Mouse (Mus musculus) heart, adult 11 months (tissue): ENCODE data around the gene Wdr60.

Experiments used
- DNase-seq: peaks from one replicate; pipeline ENCODE4 v3.0.0; 2022

Gene Wdr60

DNA sequence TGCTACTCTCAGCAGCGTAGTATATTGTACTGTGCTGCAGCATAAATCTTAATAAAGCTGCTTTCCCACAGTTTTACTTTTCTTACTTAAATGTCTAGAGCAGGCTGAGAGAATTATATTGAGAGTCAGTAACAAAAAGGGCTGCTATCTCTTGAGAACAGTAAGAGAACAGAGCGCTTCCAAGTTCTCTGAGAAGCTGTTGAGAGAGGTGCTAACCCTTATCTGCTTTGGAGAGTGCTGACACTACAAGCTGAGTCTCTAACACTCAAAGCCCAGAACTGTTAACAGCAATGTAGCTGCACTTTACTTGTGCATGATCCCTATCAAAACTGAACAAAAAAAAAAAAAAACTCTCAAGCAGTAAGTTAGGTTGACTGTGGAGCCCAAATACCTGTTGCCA is 2.5 kb upstream of the Wdr60 start:
- no peak for DNase-seq

DNA sequence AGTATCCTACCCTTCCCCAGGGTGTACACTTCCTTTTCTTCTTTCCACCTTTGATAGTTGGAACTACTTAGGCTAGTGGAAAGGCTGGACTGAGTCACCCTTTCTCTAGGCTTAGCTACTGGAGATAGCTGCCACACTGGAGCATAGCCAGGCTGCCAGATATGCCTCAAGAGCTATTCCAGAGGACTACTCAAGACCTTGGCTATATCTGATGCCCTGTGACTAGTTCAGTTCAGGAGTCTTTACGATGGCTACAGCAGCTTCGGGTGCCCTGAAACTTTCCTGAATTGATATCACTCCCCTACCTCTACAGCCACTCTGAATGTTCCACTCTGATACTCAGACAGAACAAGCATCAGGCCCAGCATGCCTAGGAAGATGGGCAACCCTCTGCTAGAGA is 1.9 kb upstream of the Wdr60 start:
- DNase-seq = peak; percentile 83

DNA sequence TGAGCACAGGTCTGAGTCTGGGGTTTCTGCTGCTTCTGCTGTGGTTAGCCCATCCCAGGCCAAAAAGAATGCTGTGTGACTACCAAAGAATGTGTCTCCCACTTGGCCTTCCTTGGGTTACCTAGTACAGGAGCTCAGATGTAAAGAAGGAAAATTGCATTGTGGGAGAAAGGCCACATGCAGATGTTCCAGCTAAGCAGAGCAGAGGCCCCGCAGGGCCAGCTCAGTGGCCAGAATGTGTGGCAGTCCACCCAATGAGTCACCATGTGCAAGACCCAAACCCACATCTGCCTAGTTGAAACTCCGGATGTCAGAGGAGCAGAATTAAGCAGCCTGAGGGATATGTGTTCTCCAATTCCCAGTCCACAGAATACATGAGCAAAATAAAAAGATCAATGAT is 4.5 kb downstream of the Wdr60 start:
- DNase-seq = peak; percentile 72

DNA sequence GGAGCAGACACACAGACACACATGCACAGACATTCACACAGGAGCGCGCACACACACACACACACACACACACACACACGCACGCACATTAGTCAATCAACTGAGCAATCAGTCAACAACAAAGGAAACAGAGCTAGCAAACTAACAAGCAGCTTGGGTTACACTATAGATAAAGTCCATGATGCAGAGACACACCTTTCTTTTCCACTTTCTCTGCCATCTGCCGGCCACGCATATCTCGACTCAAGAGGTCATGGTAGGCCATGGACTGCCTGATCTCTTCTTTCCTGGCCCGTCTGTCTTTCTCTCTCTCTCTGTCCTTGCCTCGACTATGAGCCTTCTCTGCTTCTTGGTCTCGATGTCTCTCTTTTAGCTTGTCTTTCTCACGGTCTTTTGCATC is 7.2 kb downstream of the Wdr60 start:
- DNase-seq = peak; percentile 37

DNA sequence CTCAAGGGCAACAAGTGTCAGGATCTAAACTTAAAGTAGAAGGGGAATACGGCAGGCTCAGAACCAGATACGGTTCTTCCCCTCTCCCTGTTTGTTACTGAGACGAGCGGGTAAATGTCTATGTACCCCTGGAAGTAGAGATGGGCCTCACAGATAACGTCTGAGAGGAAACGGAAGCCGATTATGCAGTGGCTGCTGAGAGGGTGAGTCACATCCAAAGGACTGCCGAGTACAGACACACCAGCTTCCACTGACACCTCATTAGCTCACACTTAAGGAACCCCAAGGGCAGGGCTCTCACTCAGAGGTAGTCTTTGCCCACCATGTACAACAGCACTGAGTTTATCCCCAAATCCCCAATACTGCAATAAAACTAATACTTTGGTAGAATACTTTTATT is 8.2 kb downstream of the Wdr60 start:
- DNase-seq = peak; percentile 87

DNA sequence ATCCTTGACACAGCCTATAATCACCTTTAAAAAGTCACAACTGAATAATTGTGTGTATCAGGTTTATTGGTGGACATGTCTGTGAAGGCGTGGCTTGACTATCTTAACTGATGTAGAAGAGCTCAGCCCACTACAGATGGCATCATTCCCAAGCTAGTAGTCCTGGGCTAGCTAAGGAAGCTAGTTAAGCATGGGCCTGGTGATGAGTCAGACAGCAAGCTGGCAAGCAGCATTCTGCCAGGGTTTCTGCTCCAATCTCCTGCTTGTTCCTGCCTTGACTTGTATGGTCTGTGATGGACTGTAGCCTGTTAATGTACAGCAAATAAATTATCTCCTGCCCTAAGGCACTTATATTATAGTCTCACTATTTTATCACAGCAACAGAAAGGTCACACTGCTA is 18.2 kb downstream of the Wdr60 start:
- DNase-seq = peak; percentile 64

DNA sequence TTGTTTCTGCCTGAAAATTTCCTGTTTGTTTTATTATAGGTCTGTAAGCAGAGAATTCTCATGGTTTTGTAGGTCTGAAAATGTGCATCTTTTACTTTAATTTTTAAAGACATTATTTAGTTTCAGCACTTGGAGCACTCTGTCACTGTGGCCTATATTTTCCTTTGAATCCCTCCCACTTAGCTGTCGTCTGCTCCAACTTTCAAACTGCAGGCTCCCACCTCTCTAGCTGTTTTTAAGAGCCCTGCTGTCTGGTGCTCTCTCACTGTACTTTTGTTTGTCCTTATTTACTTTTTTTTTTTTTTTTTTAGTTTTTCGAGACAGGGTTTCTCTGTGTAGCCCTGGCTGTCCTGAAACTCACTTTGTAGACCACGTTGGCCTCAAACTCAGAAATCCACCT is 24.0 kb downstream of the Wdr60 start:
- DNase-seq = peak; percentile 37

DNA sequence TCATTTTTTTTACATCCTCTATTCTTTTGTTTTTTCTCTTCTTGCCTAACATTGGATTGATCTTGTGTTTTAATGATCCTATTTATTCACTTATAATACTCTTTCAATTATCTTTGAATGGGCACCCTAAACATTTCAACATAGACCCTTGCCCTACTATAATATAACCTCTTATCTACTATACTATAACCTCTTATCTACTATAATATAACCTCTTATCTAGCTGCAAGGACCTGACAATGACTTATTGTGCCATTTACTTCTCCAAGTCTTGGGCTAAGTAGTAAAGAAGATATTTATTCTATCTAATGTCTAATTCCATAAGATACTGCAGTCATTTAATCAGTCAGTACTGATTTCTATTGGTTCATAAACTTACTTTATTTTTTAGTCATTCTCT is 24.5 kb downstream of the Wdr60 start:
- DNase-seq = no peak

DNA sequence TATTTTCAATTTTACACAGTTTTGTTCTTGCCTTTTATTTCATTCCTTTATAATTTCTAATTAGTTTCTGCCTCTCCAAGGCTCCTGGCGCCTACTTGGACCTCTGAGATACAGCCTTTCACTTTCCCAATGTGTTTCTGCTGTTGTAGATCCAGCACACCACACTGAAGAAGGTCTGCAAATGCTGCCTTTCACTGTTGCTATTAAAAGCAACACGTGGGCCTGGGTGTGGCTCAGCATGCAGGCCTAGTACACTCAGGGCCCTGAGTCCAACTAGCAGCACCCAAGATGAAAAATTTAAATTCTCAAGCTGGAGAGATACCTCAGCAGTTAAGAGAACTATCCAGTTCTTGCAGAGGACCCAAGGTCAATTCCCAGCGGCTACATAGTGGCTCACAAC is 26.2 kb downstream of the Wdr60 start:
- DNase-seq = peak; percentile 91

DNA sequence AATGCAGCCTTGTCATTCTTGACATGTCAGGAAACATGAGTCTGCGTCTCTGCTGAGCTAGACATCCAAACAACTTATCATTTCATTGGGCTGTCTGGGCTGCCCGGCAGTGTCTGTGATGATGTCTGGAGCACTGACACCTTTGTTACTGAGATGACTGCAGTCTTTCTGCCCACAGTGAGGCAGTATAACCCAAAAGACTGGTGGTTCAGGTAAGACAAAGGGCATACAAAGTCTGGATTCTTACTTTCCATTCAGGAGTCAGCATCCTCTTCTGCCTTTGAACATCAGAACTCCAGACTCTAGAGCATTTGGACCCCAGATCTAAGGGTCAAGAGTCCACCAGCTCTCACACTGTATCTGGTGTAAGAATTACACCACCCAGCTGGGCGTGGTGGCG is 27.5 kb downstream of the Wdr60 start:
- DNase-seq = peak; percentile 52

DNA sequence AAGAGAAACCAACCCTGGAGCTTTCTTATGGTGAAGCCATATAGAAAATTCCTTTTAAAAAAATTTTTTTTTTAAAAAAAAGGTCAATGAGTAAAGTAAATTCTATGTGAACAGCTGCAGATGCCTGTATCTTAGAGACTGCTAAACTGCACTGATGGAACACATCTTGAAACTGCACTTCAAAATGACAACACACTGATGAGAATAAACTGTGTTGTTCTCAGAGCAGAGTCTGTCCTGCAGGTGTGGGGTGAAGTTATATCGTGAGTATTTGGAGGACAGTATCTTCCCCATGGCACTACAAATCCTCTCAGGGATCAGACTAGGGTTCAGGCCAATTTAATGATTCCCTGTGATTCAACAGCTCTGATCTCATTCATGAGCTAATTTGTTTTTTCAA is 30.8 kb downstream of the Wdr60 start:
- peak; percentile 55 for DNase-seq

DNA sequence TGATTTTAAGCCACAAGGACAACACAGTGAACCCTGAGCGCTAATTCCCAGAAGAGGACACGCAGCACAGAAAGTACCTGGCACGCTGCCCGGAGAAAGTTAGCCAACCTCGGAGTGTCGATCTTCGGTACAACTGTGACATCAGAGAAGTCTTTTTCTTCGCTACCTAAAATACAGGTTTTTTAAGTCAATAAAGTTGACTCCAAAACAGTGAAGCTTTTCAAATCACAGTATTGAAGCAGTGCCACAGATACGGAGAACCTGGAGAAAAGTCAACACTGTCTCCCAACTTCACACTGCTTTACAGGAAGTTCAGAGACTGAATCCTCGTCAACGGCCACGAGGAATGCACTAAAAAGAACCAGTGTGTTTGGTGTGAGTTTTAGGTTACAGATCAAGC is 31.2 kb downstream of the Wdr60 start:
- peak; percentile 97 for DNase-seq

DNA sequence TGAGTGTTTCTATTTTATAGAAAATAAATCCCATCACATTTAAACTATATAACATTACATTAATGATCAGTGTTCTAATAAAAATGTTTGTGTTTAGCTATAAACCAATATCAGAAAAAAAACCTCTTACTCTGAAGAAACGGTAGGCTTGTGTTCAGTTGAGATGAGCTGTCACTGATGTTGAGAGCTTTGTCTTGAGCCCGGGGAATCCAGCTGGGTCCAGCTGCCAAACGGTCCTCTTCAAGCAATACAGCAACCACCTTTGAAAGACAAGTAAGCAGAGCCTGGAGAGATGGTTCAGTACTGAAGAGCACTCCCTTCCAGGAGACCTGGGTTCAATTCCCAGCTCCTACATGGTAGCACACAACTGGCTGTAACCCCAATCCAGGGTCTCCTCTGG is 33.4 kb downstream of the Wdr60 start:
- DNase-seq = peak; percentile 84

DNA sequence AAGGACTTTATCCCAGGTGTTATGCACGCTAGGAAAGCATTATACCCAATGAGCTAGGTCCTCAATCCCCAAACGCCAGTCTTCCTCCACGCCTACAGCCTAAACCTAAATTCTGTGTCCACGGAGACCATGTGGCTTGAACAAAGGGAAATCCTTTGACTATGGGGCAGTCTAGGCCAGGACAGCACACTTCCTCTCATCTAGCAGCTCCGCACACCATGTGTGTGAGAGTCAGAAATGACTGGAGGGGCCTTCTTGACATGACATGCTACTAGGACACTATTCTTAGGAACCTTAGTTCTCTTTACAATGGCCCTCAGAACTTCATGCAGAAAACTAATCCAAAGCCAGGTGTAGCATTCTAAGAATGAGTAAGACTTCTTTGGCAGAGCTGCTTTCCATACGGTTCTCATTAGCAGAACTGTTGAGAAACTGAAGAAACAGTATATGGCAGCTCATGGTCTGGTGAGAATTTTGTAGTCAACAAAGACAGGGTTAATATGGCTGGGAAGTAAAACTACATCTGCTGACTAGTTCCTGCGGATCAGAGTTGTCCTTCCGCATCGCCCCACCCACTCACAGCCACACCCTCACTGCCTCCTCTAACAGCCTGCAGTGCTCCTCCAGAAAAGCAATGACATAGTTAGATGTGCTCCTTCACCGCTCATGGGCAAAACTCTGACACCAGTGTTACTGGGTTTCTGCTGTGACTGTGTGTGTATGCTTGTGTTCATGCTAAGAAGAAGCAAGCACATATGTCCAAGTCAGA is 36.3 kb downstream of the Wdr60 start:
- peak; percentile 80 for DNase-seq

DNA sequence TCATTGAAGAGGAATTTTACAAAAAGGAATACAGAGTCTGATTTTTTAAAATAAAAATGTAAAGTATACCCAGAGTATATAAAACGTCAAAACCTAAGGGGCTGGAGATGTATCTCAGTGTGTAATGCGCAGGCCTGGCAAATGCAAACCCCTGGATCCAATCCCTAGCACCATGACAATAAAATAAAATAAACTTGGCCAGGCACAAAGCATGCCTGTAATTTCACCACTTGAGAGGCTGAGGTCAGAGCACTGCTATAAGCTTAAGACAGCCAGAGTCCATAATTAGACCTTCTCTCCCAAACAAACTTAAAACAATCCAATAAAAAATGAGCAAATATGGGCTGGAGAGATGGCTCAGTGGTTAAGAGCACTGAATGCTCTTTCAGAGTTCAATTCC is 39.7 kb downstream of the Wdr60 start:
- peak; percentile 36 for DNase-seq

DNA sequence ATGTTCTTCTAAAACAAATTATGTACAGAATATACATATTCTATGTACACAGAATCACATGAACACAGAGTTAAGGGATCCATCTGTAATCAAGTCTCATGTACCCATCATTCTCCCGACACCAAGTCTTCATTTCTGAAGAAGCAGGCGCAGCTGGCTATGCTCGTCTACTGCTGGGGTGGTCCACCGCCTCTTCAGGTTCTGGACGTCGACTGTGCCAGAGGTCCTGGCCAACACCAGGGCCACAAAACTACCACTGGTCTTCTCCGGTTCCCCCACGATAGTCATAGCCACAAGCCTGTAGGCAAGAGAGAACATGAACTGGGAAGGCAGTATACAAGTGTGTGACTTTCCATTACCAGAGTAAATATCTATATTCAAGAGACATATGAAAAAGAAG is 55.3 kb downstream of the Wdr60 start:
- DNase-seq = peak; percentile 52

DNA sequence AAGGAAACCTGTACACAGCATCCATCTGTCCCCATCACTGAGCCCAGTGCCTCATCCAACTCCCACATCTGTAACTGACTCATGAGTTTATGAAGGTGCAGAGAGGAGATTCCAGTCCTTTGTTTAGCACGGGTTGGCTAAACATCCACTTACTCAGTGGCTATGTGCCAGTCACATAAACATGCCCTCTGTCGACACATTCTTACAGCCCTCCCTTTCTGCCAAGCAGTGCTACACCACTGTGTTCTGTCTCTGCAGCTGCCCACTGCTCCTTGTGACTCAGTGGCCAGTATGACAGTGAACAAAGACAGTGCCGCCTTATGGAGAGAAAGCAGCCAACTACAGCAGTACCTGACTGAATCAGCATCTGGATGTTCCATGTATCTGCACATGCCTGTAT is 57.1 kb downstream of the Wdr60 start:
- peak; percentile 61 for DNase-seq

DNA sequence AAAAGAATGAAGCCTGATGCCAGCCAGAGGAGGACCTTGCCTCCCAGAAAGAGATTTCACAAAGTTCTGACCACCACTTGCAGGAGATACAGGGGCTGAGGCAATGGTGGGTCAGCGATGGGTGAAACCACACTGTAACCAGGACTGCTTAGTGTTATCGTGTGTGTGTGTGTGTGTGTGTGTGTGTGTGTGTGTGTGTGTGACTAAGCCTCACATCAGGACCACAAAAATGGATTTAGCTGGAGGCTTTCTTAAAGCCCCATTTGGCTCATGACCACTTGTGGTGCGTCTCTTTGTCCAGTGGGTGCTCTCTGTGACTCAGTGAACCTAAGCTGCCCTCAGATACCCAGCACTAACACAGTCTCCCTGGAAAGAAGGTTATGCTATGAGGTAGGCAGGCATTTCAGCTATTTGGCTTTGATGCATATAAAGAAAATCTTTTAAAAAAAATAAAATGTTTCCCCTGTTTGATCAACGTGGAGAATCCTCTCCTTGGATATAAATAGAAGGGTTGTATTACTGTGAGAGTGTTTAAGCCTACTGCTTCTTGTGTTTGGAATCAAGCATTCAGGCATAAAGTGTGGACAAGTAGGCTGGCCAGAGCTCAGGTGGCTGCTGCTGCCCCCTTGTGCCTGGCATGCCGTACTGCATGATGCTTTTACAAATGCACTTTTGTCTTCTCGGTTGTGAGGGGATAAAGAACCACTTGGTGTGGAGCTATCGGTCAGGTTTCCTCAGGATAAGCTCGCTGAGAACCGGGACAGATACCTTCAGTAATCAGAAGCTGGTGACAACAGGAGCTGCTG is 60.4 kb downstream of the Wdr60 start:
- DNase-seq = peak; percentile 72

DNA sequence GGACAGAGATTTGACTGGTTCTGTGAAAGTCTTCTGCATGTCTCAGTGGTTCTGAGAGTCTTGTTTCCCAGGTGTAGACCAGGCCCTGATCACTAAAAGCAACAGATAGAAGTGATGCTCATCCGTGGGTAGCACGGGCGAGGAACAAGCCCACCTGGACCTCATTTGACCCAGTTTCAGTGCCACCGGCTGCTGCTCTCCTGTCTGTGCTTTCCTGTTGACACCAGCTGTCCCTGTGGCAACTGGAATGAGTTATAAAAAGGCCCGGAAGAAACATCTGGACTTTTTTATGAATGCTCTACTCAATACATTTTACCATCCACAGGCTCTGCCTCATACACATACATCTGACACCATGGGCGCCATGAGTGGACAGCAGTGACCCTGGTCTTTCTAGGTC is 64.0 kb downstream of the Wdr60 start:
- peak; percentile 69 for DNase-seq

DNA sequence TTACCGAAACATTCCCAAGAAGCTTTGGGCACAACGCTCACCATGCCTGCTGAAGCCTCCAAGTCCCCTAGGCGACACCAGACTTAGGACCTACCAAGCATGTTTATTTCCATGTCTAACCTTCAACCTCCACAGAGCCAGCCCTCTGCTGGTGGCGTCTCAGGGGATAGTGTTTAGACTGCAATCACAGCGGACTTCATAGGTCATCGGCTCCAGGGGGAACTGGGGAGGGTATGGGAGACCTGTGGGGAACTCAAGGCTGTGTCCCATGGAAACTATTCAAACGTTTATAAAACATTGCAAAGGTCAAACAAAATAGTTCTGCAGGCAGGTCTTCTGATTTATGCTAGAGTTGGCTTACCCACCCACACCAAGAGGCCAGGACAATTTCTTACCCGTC is 66.6 kb downstream of the Wdr60 start:
- peak; percentile 79 for DNase-seq

DNA sequence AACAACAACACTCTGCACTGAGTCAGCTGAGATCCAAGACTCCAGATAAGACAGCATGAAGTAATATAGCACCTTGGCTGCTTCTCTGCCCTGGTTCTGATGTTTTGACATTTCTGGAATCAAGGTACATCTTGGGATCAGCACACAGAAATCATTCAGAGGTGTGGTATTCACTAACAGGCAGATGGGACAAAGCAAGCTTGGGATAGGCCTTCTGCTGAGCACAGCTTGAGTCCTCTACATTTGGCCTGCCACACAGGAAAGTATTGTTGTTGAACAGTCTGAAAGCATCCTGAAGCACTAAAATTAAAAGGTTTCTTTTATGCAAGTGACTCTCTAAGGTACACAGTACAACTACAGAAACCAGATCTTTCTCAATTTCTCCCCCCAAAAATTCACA is 68.2 kb downstream of the Wdr60 start:
- peak; percentile 49 for DNase-seq

DNA sequence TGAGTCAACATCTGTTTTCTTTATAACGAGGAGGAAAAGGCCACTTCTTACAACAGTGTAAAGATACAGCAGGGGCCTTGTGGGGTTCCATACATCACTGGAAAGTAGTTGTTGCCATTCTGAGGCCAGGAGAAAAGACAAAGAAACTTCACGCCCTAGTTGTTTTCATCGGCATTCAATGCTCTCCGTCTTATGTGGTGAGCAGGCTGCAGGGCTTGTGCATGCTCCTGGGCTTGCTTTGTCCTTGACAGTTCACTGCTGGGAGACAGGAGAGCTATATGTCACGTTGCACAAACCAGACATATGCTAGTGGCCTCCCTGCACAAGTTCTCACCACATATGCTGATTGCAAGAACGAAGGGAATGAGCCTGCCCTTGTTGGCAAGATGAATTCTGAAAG is 68.9 kb downstream of the Wdr60 start:
- DNase-seq = peak; percentile 24

DNA sequence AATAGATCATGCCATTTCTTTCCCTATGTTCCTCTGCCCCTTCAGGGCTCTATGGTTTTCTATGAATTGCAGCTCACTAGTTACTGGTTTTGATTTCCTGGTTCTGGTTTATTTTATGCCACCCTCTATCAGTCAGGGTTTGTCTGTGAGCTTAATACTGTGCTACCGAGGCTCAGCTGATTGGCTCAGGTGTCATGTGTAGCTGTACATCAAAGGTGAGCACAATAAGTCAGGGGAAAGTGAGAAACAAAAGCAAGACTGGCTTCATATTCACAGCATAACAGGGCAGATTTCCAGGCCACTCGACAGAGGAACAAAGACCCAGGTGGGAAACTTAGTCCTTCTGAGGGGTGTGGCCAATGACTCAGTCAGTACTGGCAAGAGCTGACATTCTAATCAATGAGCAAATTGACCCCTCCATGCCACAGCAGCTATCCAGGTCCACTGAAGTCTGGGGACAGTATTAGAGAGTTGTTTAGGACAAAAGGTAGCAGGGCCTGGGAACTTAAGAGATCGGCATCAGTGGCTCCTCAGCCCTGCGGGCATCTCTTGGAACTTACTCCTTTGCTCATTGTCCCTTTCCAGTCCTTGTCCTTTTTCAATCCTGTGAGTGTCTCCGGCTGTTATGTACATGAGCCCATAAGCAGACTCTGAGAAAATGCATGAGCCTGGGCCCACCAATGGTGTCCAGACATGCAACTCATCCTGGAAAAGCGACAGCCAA is 79.4 kb downstream of the Wdr60 start:
- peak; percentile 80 for DNase-seq

DNA sequence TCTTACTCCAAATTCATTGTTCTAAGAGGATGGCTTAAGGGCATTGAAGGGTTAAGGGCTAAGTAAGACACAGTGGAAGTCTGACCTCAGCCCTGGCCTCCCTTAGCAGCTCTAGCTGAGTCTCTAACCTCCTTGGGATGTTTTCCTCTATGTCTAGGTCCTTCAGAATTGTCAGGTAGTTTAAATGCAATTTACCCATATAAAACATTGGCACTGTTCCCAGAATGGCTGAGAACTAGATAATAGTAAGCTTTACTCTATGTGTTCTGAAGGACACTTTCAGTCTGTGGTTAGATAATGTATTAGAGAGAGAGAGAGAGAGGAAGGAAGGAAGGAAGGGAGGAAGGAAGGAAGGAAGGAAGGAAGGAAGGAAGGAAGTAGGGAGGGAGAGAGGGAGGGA is 80.4 kb downstream of the Wdr60 start:
- peak; percentile 42 for DNase-seq
